Mouse (Mus musculus): Measurements from ENCODE around the gene Ubr2.

DNA sequence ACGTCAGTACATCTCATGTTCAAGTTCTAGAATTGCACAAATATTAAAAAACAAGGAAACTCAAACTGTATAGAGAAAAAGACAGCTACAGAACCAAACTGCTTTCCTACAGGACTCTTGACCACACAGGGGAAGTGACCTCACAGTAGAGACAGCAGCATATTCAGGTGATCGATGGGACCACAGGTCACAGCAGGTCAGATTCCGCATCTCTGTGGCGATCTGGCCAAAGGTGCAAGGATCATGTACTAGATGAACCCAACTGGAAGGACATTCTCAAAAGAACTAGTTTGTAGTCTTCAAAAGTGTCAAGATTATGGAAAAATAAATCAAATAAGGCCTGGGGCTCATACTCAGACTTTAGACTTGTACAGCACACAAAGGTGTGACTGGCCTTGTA, 11.5 kb downstream of the Ubr2 start:
- TF ChIP-seq CTCF (conservative IDR thresholded peaks at IDR 0.05; ENCODE audit: insufficient read depth, insufficient read length, low read depth, low read length) (no peak), POLR2A (IDR thresholded peaks at IDR 0.05; ENCODE audit: low read depth, low read length) (no peak)
